Mouse (Mus musculus): Measurements from ENCODE around the gene Adra1b. TPM values are rescaled to one million over a fixed set of nuclear protein-coding genes. Genes with fewer than 3 reads are reported as not detected.

Adra1b gene
- polyA plus RNA-seq, 1 experiment from 2014 or later, result 0.42 TPM

DNA sequence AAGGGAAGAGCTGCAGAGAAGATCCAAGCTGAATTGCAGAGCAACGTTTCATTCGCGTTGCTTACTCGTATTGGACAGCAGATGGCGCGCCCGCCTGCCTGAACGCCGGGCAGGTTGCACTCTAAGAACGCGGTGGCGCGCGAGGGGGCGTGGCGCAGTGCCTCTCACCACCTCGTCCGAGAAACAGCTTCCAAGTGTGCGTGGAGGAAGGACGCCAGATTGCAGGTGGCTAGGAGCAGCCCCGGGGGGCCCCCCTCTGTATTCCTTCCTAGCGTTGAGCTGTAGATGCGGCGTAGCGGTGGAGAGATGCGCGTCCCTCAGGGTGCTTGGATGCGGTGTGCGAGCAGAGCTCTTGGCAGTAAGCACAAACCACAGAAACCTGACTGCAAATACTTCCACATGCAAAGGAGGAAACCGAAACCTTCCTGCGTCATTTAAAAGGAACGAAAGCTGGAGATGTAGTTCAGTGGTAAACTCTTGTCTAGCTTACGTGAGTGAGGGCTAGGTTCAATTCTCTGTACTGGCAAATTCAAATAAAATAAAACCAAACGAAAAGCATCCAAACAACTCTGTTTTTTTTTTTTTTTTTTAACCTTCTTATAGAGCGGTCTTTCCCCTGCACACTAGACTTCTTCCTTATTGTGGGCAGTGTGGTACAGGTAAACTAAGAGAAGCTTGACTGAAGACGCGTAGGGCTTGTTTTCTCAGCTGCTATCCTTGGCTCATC is 133.9 kb downstream of the Adra1b start:
- H3K4me3 ChIP-seq (ENCODE audit: low read depth, low read length), result peak overlapping the region; percentile 33
- 5% methylated on average over 37 of the region's 37 CpGs for WGBS
- H3K9me3 ChIP-seq (replicated peaks; ENCODE audit: control insufficient read depth, low read length), result no peaks in the 10 kb centered on the region
- ATAC-seq (replicated peaks; ENCODE audit: insufficient number of reproducible peaks, low FRiP score, low TSS enrichment, low read depth) (peak; percentile 76), DNase-seq (ENCODE audit: low spot score) (peak; percentile 89)
- no peak overlapping the region for H3K27ac ChIP-seq (replicated peaks; ENCODE audit: low read depth, low read length)
- H3K9ac ChIP-seq (replicated peaks; ENCODE audit: low read length), result peak overlapping the region; percentile 37; the same call in 1 of the 2 replicates
- no peaks in the 10 kb centered on the region for H3K27me3 ChIP-seq (ENCODE audit: control insufficient read depth, insufficient read depth, low read length)
- H3K4me1 ChIP-seq (ENCODE audit: control insufficient read depth, insufficient read depth, low read length), result no peaks in the 10 kb centered on the region
- no peaks in the 10 kb centered on the region for H3K36me3 ChIP-seq (replicated peaks; ENCODE audit: control insufficient read depth, insufficient read depth, low read depth, low read length)
- H3K4me2 ChIP-seq (ENCODE audit: low read depth, low read length), result peak overlapping the region; percentile 73

DNA sequence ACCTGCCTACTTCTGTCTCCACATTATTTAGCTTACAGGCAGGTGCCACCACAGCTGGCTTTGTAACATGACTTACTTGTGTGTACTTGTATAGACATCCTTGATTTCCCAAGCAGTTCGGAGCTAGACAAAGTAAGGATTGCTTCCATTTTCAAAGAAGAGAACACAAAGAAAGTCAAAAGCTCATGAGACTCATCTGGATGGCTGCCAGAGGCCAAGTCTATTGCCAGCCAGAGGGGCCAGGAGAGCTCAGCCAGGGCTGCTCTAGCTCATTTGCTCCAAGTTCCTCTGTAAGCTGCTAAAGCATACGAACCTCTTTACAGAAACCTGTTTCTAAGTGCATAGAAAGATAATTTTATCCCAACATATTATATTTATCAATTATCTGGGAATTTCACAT is 142.6 kb downstream of the Adra1b start:
- no peak overlapping the region for H3K27ac ChIP-seq (replicated peaks; ENCODE audit: low read depth, low read length)
- H3K4me3 ChIP-seq (ENCODE audit: low read depth, low read length), result no peak overlapping the region
- no peaks in the 10 kb centered on the region for H3K9me3 ChIP-seq (replicated peaks; ENCODE audit: control insufficient read depth, low read length)
- 77% methylated on average over 2 of the region's 2 CpGs for WGBS
- no peaks in the 10 kb centered on the region for H3K36me3 ChIP-seq (replicated peaks; ENCODE audit: control insufficient read depth, insufficient read depth, low read depth, low read length)
- ATAC-seq (replicated peaks; ENCODE audit: insufficient number of reproducible peaks, low FRiP score, low TSS enrichment, low read depth), result no peak
- H3K9ac ChIP-seq (replicated peaks; ENCODE audit: low read length), result no peak overlapping the region
- no peak overlapping the region for H3K4me2 ChIP-seq (ENCODE audit: low read depth, low read length)
- H3K27me3 ChIP-seq (ENCODE audit: control insufficient read depth, insufficient read depth, low read length), result no peaks in the 10 kb centered on the region
- no peaks in the 10 kb centered on the region for H3K4me1 ChIP-seq (ENCODE audit: control insufficient read depth, insufficient read depth, low read length)
- DNase-seq (ENCODE audit: low spot score), result no peak

DNA sequence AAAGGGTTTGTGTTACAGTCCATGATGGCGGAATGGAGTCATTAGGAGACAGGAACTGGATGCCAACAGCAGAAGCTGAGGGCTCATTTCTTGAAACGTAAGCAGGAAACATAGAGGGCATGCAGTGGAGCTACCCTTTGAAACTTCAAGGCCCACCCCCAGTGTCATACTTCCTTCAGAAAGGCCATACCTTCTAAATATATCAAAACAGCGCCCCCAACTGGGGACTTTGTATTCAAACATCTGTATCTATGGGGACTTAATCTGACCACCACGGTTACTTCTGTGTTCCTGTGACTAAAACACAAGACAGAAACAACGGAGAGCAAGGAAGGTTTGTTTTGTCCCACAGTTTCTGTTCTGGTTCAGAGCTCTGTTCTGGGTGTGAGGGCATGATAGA is 145.6 kb downstream of the Adra1b start:
- WGBS, result 72% methylated on average over 5 of the region's 5 CpGs
- DNase-seq (ENCODE audit: low spot score) (no peak), ATAC-seq (replicated peaks; ENCODE audit: insufficient number of reproducible peaks, low FRiP score, low TSS enrichment, low read depth) (no peak)
- Histone ChIP-seq H3K36me3 (replicated peaks; ENCODE audit: control insufficient read depth, insufficient read depth, low read depth, low read length) (no peaks in the 10 kb centered on the region), H3K4me2 (ENCODE audit: low read depth, low read length) (no peak overlapping the region), H3K9me3 (replicated peaks; ENCODE audit: control insufficient read depth, low read length) (no peaks in the 10 kb centered on the region), H3K4me3 (ENCODE audit: low read depth, low read length) (no peak overlapping the region), H3K4me1 (ENCODE audit: control insufficient read depth, insufficient read depth, low read length) (no peaks in the 10 kb centered on the region), H3K9ac (replicated peaks; ENCODE audit: low read length) (no peak overlapping the region), H3K27me3 (ENCODE audit: control insufficient read depth, insufficient read depth, low read length) (no peaks in the 10 kb centered on the region), H3K27ac (replicated peaks; ENCODE audit: low read depth, low read length) (no peak overlapping the region)

DNA sequence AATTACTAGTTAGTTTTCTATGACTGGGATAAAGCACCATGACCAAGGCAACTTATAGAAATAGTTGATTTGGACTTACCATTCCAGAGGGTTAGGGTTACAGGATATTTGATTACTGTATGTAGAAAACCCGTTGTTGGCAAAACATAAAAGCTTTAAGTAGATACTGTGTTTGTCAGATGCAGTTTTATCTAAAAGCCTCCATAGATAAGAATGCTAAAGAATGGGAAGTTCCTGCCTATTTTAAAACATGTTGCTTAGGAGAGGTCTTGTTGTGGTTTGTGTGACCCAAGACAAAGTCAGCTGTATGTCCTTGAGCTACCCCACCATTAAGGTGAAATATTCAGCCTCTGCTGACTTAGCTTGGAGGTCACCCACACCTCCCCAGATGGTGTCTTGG is 146.4 kb downstream of the Adra1b start:
- H3K4me1 ChIP-seq (ENCODE audit: control insufficient read depth, insufficient read depth, low read length), result no peaks in the 10 kb centered on the region
- no peaks in the 10 kb centered on the region for H3K27me3 ChIP-seq (ENCODE audit: control insufficient read depth, insufficient read depth, low read length)
- no peak overlapping the region for H3K4me3 ChIP-seq (ENCODE audit: low read depth, low read length)
- no peaks in the 10 kb centered on the region for H3K9me3 ChIP-seq (replicated peaks; ENCODE audit: control insufficient read depth, low read length)
- H3K4me2 ChIP-seq (ENCODE audit: low read depth, low read length), result no peak overlapping the region
- H3K9ac ChIP-seq (replicated peaks; ENCODE audit: low read length), result no peak overlapping the region
- no peak for ATAC-seq (replicated peaks; ENCODE audit: insufficient number of reproducible peaks, low FRiP score, low TSS enrichment, low read depth)
- no peak overlapping the region for H3K27ac ChIP-seq (replicated peaks; ENCODE audit: low read depth, low read length)
- no peak for DNase-seq (ENCODE audit: low spot score)
- WGBS, result 84% methylated on average over 1 of the region's 1 CpGs
- H3K36me3 ChIP-seq (replicated peaks; ENCODE audit: control insufficient read depth, insufficient read depth, low read depth, low read length), result no peaks in the 10 kb centered on the region

DNA sequence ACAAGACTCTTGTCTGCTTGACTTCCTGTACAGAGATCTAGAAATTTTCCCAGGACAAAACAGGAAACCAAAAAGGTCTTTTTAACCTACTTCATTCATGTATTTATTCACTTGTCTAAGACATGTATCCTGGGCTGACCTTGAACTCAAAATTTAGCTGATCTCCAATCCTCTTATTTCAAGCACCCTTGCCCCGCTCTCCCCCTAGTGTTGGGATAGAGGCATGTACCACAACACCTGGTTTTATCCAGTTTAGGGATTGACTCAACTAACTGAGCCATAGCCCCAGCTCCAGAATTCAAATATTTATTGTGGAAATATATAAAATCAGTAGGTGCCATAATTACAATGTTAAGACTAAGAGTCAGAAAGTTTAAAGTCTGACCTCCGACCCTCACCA is 149.5 kb downstream of the Adra1b start:
- no peak for ATAC-seq (replicated peaks; ENCODE audit: insufficient number of reproducible peaks, low FRiP score, low TSS enrichment, low read depth)
- Histone ChIP-seq H3K4me3 (ENCODE audit: low read depth, low read length) (no peak overlapping the region), H3K9ac (replicated peaks; ENCODE audit: low read length) (no peak overlapping the region), H3K9me3 (replicated peaks; ENCODE audit: control insufficient read depth, low read length) (no peaks in the 10 kb centered on the region), H3K4me2 (ENCODE audit: low read depth, low read length) (no peak overlapping the region), H3K27me3 (ENCODE audit: control insufficient read depth, insufficient read depth, low read length) (no peaks in the 10 kb centered on the region), H3K4me1 (ENCODE audit: control insufficient read depth, insufficient read depth, low read length) (no peaks in the 10 kb centered on the region), H3K36me3 (replicated peaks; ENCODE audit: control insufficient read depth, insufficient read depth, low read depth, low read length) (no peaks in the 10 kb centered on the region), H3K27ac (replicated peaks; ENCODE audit: low read depth, low read length) (no peak overlapping the region)
- DNase-seq (ENCODE audit: low spot score), result no peak
- WGBS, result 70% methylated on average over 2 of the region's 2 CpGs

DNA sequence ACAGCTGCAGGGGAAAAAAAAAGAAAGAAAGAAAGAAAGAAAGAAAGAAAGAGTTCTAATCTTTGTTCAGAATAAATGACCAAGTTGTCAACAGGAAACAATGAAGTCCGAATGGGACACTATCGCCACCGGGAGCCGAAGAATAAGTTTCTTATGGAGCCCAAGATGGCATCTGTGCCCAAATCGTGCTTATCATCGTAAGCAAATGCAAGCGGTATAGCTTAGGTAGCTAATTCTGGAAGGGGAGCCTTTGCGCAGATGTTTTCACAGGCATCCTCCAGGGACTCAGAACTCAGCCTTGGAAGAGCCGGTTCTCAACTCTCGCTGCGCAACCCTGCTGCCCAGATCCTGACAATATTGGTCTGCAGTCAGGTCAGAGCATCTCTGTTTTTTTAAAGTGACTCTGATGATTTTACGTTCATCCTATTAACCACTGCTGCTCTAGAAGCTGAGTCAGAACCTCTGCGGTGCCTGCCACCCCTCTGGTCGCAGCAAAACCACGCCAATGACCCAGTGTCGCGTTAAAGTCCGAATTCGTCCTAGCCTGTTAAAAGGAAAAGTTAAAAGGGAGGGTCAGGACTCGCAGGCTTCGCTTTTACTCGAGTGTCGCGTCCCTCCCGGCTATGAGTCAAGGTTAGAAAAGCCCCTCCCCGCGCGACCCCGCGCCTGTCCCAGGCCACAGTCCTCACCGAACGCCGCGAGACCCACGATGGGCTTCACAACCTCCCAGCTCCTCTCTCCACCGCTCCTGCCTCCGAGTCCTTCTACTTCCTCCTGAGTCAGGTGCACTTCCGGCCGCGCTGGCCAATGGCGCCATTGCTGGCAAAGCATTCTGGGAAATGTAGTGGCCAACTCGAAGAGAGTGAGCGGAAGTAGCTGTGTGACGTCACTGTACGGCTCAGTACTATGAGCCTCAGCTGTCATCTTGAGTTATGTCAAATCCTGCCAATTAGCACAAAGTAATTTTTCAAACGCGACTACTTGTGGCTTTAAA is 153.5 kb downstream of the Adra1b start, which contains the start of gene Ttc1:
Gene Ttc1 (minus strand): TSS at position 776 of the 994 bp plus-strand sequence.
- Histone ChIP-seq H3K4me3 (ENCODE audit: low read depth, low read length) (peak within 1 kb of the TSS; percentile 56), H3K9ac (replicated peaks; ENCODE audit: low read length) (peak within 1 kb of the TSS; percentile 55), H3K36me3 (replicated peaks; ENCODE audit: control insufficient read depth, insufficient read depth, low read depth, low read length) (no peaks in the 10 kb centered on the region), H3K27me3 (ENCODE audit: control insufficient read depth, insufficient read depth, low read length) (no peaks in the 10 kb centered on the region), H3K9me3 (replicated peaks; ENCODE audit: control insufficient read depth, low read length) (no peaks in the 10 kb centered on the region), H3K4me2 (ENCODE audit: low read depth, low read length) (peak within 1 kb of the TSS; percentile 70), H3K4me1 (ENCODE audit: control insufficient read depth, insufficient read depth, low read length) (no peaks in the 10 kb centered on the region), H3K27ac (replicated peaks; ENCODE audit: low read depth, low read length) (no peak within 1 kb of the TSS)
- DNase-seq (ENCODE audit: low spot score) (peak; percentile 99), ATAC-seq (replicated peaks; ENCODE audit: insufficient number of reproducible peaks, low FRiP score, low TSS enrichment, low read depth) (peak; percentile 98)
- 4% methylated on average over 47 of the region's 47 CpGs for WGBS

DNA sequence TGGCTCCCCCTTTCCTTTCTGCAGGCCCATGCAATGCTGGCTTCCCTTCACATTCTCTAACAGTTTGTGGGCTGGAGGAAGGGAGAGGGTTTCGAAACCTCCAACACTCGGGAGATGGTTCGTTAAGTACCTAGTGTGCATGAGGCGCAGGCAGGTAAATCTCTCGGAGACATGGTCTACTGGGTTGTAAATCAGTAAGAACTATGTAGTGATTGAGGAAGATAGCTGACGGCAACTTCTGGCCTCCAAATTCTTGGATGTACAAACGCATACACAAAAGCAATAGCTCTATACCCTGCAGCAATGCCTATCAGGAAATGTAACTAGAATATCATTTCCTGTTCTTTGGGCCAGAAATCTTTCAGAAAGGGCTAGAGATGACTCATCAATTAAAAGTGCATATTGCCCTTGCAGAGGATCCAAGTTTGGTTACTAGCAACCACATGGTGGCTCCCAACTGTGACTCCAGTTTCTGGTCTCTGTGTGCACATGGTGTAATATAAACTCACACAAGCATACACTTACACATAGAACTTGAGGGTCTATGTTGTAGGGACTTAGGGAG is 172.2 kb downstream of the Adra1b start:
- WGBS, result 89% methylated on average over 7 of the region's 7 CpGs
- ATAC-seq (replicated peaks; ENCODE audit: insufficient number of reproducible peaks, low FRiP score, low TSS enrichment, low read depth) (no peak), DNase-seq (ENCODE audit: low spot score) (no peak)
- Histone ChIP-seq H3K27ac (replicated peaks; ENCODE audit: low read depth, low read length) (no peak overlapping the region), H3K4me1 (ENCODE audit: control insufficient read depth, insufficient read depth, low read length) (no peaks in the 10 kb centered on the region), H3K9me3 (replicated peaks; ENCODE audit: control insufficient read depth, low read length) (no peaks in the 10 kb centered on the region), H3K4me2 (ENCODE audit: low read depth, low read length) (no peak overlapping the region), H3K36me3 (replicated peaks; ENCODE audit: control insufficient read depth, insufficient read depth, low read depth, low read length) (no peaks in the 10 kb centered on the region), H3K4me3 (ENCODE audit: low read depth, low read length) (no peak overlapping the region), H3K9ac (replicated peaks; ENCODE audit: low read length) (no peak overlapping the region), H3K27me3 (ENCODE audit: control insufficient read depth, insufficient read depth, low read length) (no peaks in the 10 kb centered on the region)

Data from embryonic facial prominence, embryonic 11.5 days (tissue).